Mouse (Mus musculus): Measurements from ENCODE around the gene Cbs. TPM values are rescaled to one million over a fixed set of nuclear protein-coding genes. Genes with fewer than 3 reads are reported as not detected.

Gene Cbs
- total RNA-seq, 2 experiments from 2014 or later: 17.8 to 39.9 TPM

DNA sequence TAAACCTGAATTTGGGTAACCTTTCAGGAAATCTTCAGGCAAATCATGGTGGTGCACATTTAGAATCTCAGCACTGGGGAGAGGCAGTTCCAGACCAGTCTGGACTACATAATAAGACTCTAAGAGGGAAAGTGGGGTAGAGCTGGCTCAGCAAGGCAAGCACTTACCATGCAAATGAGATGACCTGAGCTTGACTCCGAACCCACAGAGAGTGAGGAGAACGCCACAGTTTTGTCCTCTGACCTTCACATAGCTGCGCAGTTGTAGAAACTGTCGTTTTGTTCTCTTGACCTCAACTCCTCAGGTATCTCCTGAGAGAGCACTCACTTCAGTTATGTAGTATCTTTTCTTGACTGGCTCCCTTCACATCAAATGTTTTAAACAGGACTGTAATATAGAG is 48.3 kb downstream of the Cbs start:
- no peak for DNase-seq

DNA sequence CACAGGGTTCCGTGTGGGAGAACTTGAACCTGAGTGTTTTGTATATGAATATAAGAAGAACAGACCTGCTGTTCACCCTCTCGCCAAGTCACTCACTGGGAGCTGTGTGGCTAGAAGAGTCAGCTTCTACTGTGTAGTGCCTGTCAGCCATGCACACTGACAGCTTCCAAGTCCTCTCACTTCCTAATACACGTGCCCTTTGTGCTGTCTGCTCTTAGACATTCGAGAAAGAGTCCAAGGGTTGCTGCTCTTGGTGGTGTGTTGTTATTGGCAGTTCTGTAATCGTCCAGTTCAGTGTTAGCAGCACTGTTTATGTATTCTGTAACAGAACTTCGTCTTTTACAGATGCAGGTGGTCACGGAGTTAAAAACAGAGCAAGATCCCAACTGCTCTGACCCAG is 48.9 kb downstream of the Cbs start:
- DNase-seq: no peak

- DNase-seq: no peak
Observed at GRCm38 (mm10) chr17:31583781-31584180, 53.3 kb downstream of the Cbs start.

- DNase-seq: no peak
Observed at GRCm38 (mm10) chr17:31583185-31583584, 53.9 kb downstream of the Cbs start.

GRCm38 (mm10) chr17:31580344-31580743 is 56.7 kb downstream of the Cbs start:
- no peak for DNase-seq

DNA sequence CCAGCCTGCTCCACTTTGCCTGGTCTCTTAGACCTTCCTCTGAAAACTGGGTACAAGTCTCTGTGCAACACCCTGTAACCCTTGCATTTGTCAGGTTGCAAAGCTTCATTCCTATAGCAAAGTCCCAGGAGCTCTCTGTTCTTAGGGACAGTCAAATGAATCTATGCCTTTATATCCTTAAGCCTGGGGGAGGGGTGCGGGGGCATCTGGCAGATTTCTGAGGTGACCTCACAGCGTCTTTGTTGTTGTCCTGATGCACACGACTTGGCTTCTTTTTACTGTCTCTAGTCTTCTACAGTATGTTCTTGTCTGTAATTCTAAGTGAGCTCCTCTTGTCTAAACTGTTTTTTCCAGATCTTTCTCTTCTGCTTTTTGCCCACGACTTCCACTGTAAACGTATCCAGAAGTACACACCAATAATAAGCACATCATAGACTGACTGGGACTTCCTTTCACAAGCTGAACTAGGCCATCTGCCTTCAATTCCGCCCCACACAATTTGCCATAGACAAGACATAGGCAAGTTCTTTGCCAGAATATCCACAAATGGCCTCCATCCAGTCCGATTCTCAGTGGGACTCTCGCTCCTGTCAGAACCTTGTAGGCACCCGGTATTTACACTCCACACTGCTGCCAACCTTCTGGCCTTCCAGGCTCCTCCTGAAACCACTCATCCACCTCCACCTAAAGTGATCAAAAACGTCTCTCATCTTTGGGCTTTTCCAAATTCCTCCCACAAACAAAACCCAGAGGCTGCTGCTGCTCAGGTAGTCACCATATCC is 60.5 kb downstream of the Cbs start:
- DNase-seq: no peak

DNA sequence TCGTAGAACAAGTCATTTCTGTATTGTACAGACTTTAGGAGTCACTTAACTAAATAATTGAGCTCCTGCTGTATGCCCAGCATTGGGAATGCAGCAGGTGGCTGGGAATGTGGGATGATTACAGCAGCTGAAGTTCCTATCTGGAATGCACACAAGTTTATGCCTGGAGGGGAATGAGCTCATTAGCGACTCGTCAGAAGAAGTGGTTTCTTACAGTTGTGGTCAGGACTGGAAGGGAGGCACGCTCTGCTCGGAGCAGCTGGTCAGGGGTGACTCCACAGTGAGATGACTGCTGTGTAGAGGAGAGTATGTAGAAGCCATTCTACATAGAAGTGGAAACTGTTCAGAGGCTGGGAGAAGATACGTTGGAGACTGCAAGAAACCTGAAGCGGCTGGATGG is 62.4 kb downstream of the Cbs start:
- DNase-seq: no peak

DNA sequence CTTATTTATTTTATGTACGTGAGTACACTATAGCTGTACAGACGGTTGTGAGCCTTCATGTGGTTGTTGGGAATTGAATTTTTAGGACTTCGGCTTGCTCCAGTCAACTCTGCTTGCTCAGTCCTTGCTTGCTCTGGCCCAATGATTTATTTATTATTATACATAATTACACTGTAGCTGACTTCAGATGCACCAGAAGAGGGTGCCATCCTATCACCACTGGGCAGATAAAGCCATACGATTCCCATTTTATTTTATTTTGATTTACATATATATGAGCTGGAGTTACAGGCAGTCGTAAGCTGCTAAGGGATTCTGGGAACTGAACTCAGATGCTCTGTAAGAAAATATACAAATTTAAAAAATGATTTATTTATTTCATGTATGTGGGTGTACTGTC is 65.3 kb downstream of the Cbs start:
- DNase-seq: no peak

DNA sequence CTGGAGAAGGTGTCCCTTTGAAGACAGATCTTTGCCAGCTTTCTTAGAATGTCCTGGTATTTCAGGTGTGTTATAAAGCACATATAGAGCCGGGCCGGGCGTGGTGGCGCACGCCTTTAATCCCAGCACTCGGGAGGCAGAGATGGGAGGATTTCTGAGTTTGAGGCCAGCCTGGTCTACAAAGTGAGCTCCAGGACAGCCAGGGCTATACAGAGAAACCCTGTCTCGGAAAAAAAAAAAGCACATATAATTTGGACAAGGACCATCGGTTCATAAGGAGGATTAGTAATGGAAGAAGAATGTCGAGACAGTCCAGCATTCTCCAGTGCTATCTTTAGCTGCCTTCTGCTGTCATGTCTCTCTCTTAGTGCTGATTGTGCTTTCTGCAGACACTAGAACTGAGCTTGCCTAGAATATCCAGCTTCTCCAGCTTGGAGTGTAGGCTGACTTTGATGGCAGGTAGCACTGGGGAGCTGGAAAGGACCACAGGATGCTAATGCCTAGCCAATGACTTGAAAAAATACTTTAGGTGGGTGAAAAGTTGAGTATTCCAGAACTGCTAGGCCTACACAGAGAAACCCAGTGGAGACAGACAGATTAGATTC is 66.6 kb downstream of the Cbs start:
- peak; percentile 30 for DNase-seq

GRCm38 (mm10) chr17:31569756-31570155 is 67.3 kb downstream of the Cbs start:
- DNase-seq: no peak

DNA sequence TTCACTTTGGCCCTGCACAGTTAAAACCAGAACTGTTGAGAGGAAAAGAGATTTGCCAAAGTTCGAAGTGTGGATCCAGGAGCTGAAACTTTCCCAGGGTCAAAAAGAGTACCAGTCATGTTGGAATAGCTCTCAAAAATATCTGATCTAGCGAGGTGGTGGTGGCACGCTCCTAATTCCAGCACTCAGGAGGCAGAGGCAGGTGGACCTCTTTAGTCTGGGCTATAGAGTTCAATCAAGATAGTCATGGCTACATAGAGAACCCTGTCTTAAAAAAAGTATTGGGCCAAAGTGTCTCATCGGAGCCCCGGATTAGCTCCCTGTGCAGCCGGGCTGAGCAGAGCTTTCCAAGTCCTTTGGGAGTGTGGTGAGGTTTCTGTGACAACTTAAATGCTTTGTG is 70.8 kb downstream of the Cbs start:
- no peak for DNase-seq

GRCm38 (mm10) chr17:31565141-31566056 is 71.6 kb downstream of the Cbs start:
- DNase-seq: peak; percentile 77

DNA sequence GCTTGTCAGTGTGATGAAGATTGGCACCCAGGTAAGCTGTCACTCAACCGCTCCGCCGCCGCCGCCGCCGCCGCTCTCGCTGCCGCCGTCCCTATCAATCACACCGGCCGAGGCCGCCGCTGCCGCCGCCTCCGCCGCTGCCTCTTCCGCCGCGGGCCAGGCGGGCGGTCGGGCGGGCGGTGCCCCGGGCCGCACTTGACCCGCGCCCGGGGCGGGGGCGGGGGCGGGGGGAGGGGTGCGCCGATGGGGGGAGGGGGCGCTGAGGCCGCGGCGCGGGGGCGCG is 72.2 kb downstream of the Cbs start:
- no peak for DNase-seq

GRCm38 (mm10) chr17:31564015-31564857 is 72.8 kb downstream of the Cbs start, which contains the start of gene Pknox1:
Pknox1 (plus strand) TSS chr17:31564734.
- peak; percentile 98 for DNase-seq

DNA sequence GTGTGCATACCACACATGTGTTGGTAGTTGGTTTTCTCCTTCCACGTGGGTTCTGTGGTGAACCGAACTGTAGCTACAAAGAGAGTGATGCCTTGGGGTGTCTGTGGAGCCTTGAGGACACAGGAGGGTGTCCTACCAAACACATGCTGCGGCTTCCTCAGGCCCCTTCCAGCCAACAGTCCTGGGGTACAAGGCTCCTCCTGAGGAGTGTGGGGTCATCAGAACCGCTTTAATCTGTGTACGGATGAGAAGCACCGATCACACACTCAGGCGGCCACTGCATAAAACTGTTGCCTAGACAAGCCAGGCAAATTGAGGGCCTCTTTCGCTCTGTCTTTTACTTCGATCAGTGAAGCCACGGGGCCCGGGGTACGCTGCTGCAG is 73.4 kb downstream of the Cbs start:
- peak; percentile 51 for DNase-seq

GRCm38 (mm10) chr17:31559021-31559789 is 77.8 kb downstream of the Cbs start:
- no peak for DNase-seq

Small RNAs within 50 kb of the gene (microRNA-seq; reads per million reads assigned to microRNA genes)
- not detected for gene Gm24970

Other genes with a start within 250 kb of the Cbs start
- 10 to 100 TPM; 22.9 to 28.0 TPM for gene Wdr4, start 117.3 kb downstream of the Cbs start, total RNA-seq (2021)
- gene Ndufv3, start 117.1 kb downstream of the Cbs start, total RNA-seq (2021): 100 to 1,000 TPM; 637 to 664 TPM
- gene Pknox1, start 72.5 kb downstream of the Cbs start, total RNA-seq (2021): 10 to 100 TPM; 15.4 to 21.8 TPM
- 100 to 1,000 TPM; 145 to 150 TPM for gene U2af1, start 21.7 kb upstream of the Cbs start, total RNA-seq (2021)
- not detected for gene Cryaa, start 40.6 kb upstream of the Cbs start, total RNA-seq (2021)
- 100 to 1,000 TPM in 1 of 2 experiments, 10 to 100 TPM in 1; 25.4 to 112 TPM for gene Sik1, start 218.6 kb upstream of the Cbs start, total RNA-seq (2021)